Mouse (Mus musculus): ENCODE results near the gene Agpat3. TPM values are rescaled to one million over a fixed set of nuclear protein-coding genes. Genes with fewer than 3 reads are reported as not detected.

The Agpat3 gene
- polyA plus RNA-seq, 1 experiment: 21.4 TPM

GRCm38 (mm10) chr10:78245225-78245547 lies 107.1 kb downstream of the Agpat3 start:
- peaks cover 1% of the 10 kb centered on the region; the same call in 1 of the 2 replicates for H3K4me1 ChIP-seq (ENCODE audit: control insufficient read depth, insufficient read depth, low read length)
- WGBS: 7% methylated on average over 7 of the region's 7 CpGs
- H3K4me3 ChIP-seq (replicated peaks; ENCODE audit: control insufficient read depth, low read depth, low read length): peak overlapping the region; percentile 96
- TF ChIP-seq POLR2A (IDR thresholded peaks at IDR 0.05; ENCODE audit: borderline replicate concordance, control insufficient read depth, low read depth, low read length) (no peak), CTCF (IDR thresholded peaks at IDR 0.05; ENCODE audit: control insufficient read depth, insufficient read depth, low read length) (no peak)
- peak overlapping the region; percentile 85 for H3K27ac ChIP-seq (ENCODE audit: control insufficient read depth, insufficient read depth, low read depth, low read length, poor library complexity)

DNA sequence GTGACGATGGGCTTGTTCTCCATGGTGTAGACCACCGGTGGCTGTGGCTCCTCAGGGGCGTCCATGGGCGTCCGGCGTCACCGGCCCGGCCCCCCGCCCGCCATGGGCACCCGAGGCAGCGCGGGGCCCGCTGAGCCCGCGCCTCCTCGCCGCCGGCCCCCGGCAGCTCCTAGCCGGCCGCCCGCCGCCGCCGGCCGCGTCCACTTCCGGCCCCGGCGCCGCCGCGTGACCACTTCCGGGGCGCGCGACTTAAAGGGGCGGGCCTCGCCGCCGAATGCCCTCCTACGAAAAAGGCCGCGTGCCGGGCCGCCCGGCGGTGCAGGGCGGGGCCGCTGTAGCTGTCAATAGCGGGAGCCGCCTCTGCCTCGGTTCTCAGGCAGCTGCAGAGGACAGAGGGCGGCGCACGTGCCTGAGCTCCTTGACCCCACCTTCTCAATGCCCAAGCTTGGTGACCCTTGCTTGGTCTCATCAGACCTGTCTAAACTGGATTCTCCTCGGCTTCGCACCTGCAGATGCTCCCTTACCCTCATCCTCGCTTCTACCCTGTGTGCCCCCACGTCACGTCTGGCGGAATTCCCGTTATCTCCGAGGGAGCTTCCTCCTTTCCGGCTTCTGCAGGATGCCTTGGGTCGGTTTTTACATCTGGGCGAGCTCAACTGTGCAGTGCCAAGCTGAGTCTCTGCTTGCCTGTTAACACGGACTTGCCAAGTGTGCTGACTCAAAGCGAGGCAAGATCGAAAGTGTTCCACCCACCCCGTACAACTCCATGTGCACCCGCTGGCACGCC lies 107.7 kb downstream of the Agpat3 start, which contains the start of gene Trappc10:
Gene Trappc10 (minus strand): TSS at position 204 of the 787 bp plus-strand sequence.
- TF ChIP-seq CTCF (IDR thresholded peaks at IDR 0.05; ENCODE audit: control insufficient read depth, insufficient read depth, low read length) (no peak; the same call in 1 of the 2 replicates), POLR2A (IDR thresholded peaks at IDR 0.05; ENCODE audit: borderline replicate concordance, control insufficient read depth, low read depth, low read length) (peak; percentile 56; the same call in 1 of the 2 replicates)
- WGBS: under 1% methylated on average over 73 of the region's 74 CpGs
- peak within 1 kb of the TSS; percentile 85 for H3K27ac ChIP-seq (ENCODE audit: control insufficient read depth, insufficient read depth, low read depth, low read length, poor library complexity)
- H3K4me1 ChIP-seq (ENCODE audit: control insufficient read depth, insufficient read depth, low read length): peaks cover 1% of the 10 kb centered on the region
- peak within 1 kb of the TSS; percentile 96 for H3K4me3 ChIP-seq (replicated peaks; ENCODE audit: control insufficient read depth, low read depth, low read length)

GRCm38 (mm10) chr10:78244058-78244437 lies 108.2 kb downstream of the Agpat3 start:
- whole genome bisulfite sequencing: under 1% methylated on average over 33 of the region's 33 CpGs
- peaks cover 3% of the 10 kb centered on the region for H3K4me1 ChIP-seq (ENCODE audit: control insufficient read depth, insufficient read depth, low read length)
- H3K27ac ChIP-seq (ENCODE audit: control insufficient read depth, insufficient read depth, low read depth, low read length, poor library complexity): peak overlapping the region; percentile 85
- TF ChIP-seq POLR2A (IDR thresholded peaks at IDR 0.05; ENCODE audit: borderline replicate concordance, control insufficient read depth, low read depth, low read length) (no peak; the same call in 1 of the 2 replicates), CTCF (IDR thresholded peaks at IDR 0.05; ENCODE audit: control insufficient read depth, insufficient read depth, low read length) (no peak)
- peak overlapping the region; percentile 84 for H3K4me3 ChIP-seq (replicated peaks; ENCODE audit: control insufficient read depth, low read depth, low read length)

- Histone ChIP-seq H3K4me1 (ENCODE audit: control insufficient read depth, insufficient read depth, low read length) (peaks cover 12% of the 10 kb centered on the region), H3K4me3 (replicated peaks; ENCODE audit: control insufficient read depth, low read depth, low read length) (no peak overlapping the region), H3K27ac (ENCODE audit: control insufficient read depth, insufficient read depth, low read depth, low read length, poor library complexity) (peak overlapping the region; percentile 48; the same call in 1 of the 2 replicates)
- TF ChIP-seq POLR2A (IDR thresholded peaks at IDR 0.05; ENCODE audit: borderline replicate concordance, control insufficient read depth, low read depth, low read length) (no peak), CTCF (IDR thresholded peaks at IDR 0.05; ENCODE audit: control insufficient read depth, insufficient read depth, low read length) (no peak)
- WGBS: 78% methylated on average over 6 of the region's 6 CpGs
These were observed 113.4 kb downstream of the Agpat3 start for GRCm38 (mm10) chr10:78238926-78239325.

DNA sequence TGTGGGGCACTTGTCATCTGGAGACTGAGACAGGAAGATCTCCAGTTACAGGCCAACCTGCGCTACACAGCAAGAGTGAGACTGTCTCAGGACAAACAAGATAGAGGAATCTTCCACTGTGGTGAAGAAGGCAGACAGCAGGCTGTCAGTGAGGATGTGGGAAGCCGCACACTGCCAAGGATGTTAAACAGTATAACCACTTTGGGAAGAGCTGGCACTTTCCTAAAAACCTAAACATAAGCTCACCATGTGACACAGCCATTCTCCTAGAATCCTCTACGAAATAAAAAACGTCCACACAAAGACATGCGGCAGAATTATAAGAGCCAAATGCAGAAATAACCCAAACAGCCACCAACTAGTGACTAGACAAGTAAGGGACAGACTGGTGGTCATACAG lies 114.0 kb downstream of the Agpat3 start:
- no peak overlapping the region for H3K27ac ChIP-seq (ENCODE audit: control insufficient read depth, insufficient read depth, low read depth, low read length, poor library complexity)
- 84% methylated on average over 5 of the region's 5 CpGs for WGBS

GRCm38 (mm10) chr10:78237809-78238208 lies 114.5 kb downstream of the Agpat3 start:
- WGBS: 52% methylated on average over 6 of the region's 6 CpGs
- peaks cover 12% of the 10 kb centered on the region for H3K4me1 ChIP-seq (ENCODE audit: control insufficient read depth, insufficient read depth, low read length)
- H3K27ac ChIP-seq (ENCODE audit: control insufficient read depth, insufficient read depth, low read depth, low read length, poor library complexity): no peak overlapping the region
- TF ChIP-seq POLR2A (IDR thresholded peaks at IDR 0.05; ENCODE audit: borderline replicate concordance, control insufficient read depth, low read depth, low read length): no peak
- TF ChIP-seq CTCF (IDR thresholded peaks at IDR 0.05; ENCODE audit: control insufficient read depth, insufficient read depth, low read length): no peak
- H3K4me3 ChIP-seq (replicated peaks; ENCODE audit: control insufficient read depth, low read depth, low read length): no peak overlapping the region

More for the DNA sequence above, 114.0 kb downstream of the Agpat3 start:
- Histone ChIP-seq H3K4me1 (ENCODE audit: control insufficient read depth, insufficient read depth, low read length) (peaks cover 13% of the 10 kb centered on the region), H3K4me3 (replicated peaks; ENCODE audit: control insufficient read depth, low read depth, low read length) (no peak overlapping the region)
- TF ChIP-seq POLR2A (IDR thresholded peaks at IDR 0.05; ENCODE audit: borderline replicate concordance, control insufficient read depth, low read depth, low read length) (no peak), CTCF (IDR thresholded peaks at IDR 0.05; ENCODE audit: control insufficient read depth, insufficient read depth, low read length) (no peak)

- peak overlapping the region; percentile 73 for H3K27ac ChIP-seq (ENCODE audit: control insufficient read depth, insufficient read depth, low read depth, low read length, poor library complexity)
These were observed 115.2 kb downstream of the Agpat3 start for GRCm38 (mm10) chr10:78236885-78237629.

DNA sequence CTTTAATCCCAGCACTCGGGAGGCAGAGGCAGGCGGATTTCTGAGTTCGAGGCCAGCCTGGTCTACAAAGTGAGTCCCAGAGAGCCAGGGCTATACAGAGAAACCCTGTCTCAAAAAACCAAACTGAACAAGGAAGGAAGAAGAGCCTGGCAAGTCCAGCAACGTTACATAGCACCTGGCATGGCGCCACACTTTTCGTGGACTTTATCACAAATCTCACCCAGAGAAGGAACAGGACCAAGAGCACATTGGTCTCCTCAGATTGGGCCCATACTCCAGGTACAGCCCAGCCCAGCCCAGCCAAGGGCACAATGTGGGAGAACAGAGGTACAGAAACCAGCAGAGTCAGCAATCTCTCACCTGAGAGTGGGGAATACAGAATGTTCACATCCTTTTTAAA lies 118.5 kb downstream of the Agpat3 start:
- Histone ChIP-seq H3K4me1 (ENCODE audit: control insufficient read depth, insufficient read depth, low read length) (peaks cover 11% of the 10 kb centered on the region), H3K27ac (ENCODE audit: control insufficient read depth, insufficient read depth, low read depth, low read length, poor library complexity) (no peak overlapping the region), H3K4me3 (replicated peaks; ENCODE audit: control insufficient read depth, low read depth, low read length) (no peak overlapping the region)
- 58% methylated on average over 6 of the region's 6 CpGs for WGBS
- TF ChIP-seq POLR2A (IDR thresholded peaks at IDR 0.05; ENCODE audit: borderline replicate concordance, control insufficient read depth, low read depth, low read length): no peak
- no peak for TF ChIP-seq CTCF (IDR thresholded peaks at IDR 0.05; ENCODE audit: control insufficient read depth, insufficient read depth, low read length)

More at GRCm38 (mm10) chr10:78236885-78237629, 115.2 kb downstream of the Agpat3 start:
- no peak overlapping the region for H3K4me3 ChIP-seq (replicated peaks; ENCODE audit: control insufficient read depth, low read depth, low read length)
- TF ChIP-seq POLR2A (IDR thresholded peaks at IDR 0.05; ENCODE audit: borderline replicate concordance, control insufficient read depth, low read depth, low read length) (no peak), CTCF (IDR thresholded peaks at IDR 0.05; ENCODE audit: control insufficient read depth, insufficient read depth, low read length) (no peak)
- WGBS: 31% methylated on average over 8 of the region's 8 CpGs
- peaks cover 15% of the 10 kb centered on the region for H3K4me1 ChIP-seq (ENCODE audit: control insufficient read depth, insufficient read depth, low read length)
